Mouse (Mus musculus): ENCODE results near the gene Actg1.

DNA sequence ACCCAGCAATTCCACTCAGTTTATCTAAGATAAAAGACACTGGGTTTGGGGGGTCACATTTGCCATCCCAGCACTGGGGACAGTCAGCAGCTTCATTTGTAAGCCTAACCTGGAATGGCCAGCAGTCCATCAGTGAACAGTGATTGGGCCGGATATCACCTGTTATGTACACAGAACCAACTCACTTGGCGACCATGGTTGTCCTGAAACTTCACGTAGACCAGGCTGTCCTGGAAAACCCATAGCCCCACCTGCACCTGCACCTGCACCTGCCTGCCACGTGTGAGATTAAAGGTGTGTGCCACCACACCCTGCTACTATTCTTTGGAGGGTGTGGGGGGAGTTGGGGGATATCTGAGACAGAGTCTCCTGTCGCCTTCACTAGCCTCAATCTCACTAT, 29.0 kb downstream of the Actg1 start:
- TF ChIP-seq CTCF (IDR thresholded peaks at IDR 0.05; ENCODE audit: low read depth, low read length): no peak
- no peak for TF ChIP-seq POLR2A (IDR thresholded peaks at IDR 0.05; ENCODE audit: insufficient read depth, low read length)
- TF ChIP-seq EP300 (IDR thresholded peaks at IDR 0.05; ENCODE audit: insufficient read depth, low read depth, low read length): no peak
